Mouse (Mus musculus) heart, adult 2 months (tissue): Measurements from ENCODE around the gene Ubtd2.

ENCODE experiments used
- CTCF ChIP-seq: fragments of 200-600 bp; IDR thresholded peaks from 2 replicates; pipeline ENCODE4 v1.8.1; 2022; ENCODE audit warnings: antibody characterized with exemption, mild to moderate bottlenecking, moderate library complexity
- POLR2A ChIP-seq: fragments of 200-500 bp; IDR thresholded peaks from 2 replicates; pipeline ENCODE4 v1.6.1; 2011; ENCODE audit warnings: mild to moderate bottlenecking, low read depth, low read length, control low read depth; ENCODE audit not compliant: insufficient read depth

- TF ChIP-seq CTCF (no peak), POLR2A (no peak)
These were observed 27.6 kb upstream of the Ubtd2 start for GRCm38 (mm10) chr11:32427537-32427936.
